Mouse (Mus musculus) cerebellum, adult 2 months (tissue): ENCODE data around the gene Gm20458.

Source experiments
- CTCF ChIP-seq: fragments of 200-500 bp; IDR thresholded peaks from 2 replicates; pipeline ENCODE4 v1.5.1; 2011; ENCODE audit warnings: low read depth, mild to moderate bottlenecking, control low read depth, low read length, moderate library complexity, borderline replicate concordance; ENCODE audit not compliant: insufficient read depth
- POLR2A ChIP-seq: fragments of 200-500 bp; IDR thresholded peaks from 2 replicates; pipeline ENCODE4 v1.6.1; 2011; ENCODE audit warnings: low read length, control low read depth, borderline replicate concordance; ENCODE audit not compliant: insufficient read depth

DNA sequence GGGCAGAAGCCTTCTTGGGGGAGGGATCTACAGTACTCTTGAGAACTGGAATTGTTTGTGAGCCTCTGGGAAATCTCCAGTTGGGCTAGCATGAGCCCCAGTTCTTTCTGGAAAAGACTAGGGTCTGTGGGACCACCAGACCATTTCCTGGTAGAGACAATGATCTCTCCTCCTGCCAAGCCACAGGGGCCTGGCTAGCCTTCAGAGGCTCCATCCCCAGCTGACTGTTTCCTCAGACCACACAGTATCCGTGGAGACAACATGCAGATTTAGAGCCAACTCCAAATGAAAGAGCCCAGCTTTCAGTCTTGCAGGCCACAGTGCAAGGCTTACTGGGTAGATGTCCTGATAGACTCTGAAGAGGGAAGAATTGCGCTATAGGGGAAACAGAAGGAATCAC, 33.4 kb downstream of the Gm20458 start:
- TF ChIP-seq CTCF (no peak), POLR2A (no peak)
